Mouse (Mus musculus) layer of hippocampus, adult 8-10 months (tissue): Measurements from ENCODE around the gene Cubn. TPM values are rescaled to one million over a fixed set of nuclear protein-coding genes. Genes with fewer than 3 reads are reported as not detected.

Experiments
- DNase-seq, 2 experiments: peaks; one replicate each; pipeline ENCODE4 v3.0.0; 2022; ENCODE audit warnings: low spot score in 2 of 2
- total RNA-seq, 4 experiments: library from RNA; stranded (reverse); gene quantifications; 2 replicates each; pipeline ENCODE4 v1.2.4; 2022

The Cubn gene
- total RNA-seq: under 1 TPM; 0.14 to 0.23 (median 0.21) TPM

DNA sequence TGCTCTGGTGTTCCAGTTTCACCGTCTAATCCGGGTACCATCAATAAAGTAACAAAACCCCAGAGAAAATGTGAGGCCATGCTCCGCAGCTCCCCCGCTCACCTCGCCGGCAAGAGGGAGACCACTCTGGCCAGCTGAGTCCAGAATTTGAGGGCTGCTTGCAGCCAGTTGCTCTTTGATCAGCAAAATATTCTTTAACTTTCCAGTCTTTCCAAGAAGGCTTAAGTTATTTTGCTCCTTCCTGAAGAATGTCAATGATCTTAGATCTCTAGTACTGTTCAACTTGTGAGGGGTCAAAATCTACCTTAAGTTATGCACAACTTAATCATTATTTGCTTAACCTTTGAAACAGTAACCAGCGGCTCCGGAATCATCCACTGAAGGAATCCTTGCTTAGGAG, at the start of gene Cubn:
Gene Cubn, minus strand, starts transcription at position 80 of the 400 bp plus-strand sequence.
- DNase-seq: no peak

DNA sequence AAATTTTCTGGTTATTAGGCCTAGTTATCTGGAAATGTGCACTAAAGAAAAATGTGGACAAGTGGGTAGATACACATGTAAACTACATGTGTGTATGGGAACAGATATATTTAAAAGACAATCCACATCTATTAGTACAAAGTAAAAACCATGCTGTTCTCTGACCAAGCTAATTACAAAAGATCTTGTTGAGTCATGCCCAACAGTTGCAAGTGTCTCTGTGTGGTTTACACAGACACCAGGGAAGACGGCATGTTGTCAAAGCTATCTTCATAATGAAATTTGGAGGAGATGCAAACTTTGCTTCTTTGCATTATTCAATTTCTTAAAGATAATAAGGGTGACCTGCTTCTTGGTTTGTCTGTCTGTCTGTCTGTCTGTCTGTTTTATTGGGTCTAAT, 48.2 kb upstream of the Cubn start:
- DNase-seq: no peak

DNA sequence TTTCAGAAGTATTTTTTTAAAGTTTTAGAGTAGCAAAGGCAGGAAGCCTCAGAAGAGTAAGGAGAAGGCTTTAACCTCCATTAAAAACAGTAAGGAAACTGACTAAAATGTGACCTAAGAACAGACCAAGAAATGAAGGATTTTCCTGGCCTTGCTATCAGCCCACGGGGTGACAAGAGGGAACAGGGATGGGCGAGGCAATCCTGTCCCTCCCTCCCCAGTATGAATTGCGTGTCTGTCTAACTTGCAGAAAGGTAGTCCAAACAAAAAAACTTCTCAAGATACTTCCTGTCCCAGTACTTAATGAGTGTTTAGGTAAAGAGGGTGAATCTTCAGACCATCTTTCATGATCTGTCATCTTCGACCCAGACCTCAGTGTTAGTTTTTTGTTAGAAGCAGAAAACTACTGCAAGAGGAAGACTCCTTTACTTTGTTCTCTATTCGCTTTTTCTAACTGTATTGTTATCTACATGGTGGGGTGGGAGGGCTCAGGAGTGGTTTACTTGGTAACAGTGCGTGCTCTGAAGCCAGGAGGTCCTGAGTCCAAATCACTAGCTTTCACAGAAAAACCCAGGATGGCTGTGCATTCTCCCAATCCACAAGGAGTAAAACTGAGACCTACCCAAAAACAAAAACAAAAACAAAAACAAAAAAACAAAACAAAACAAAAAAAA, 47.2 kb upstream of the Cubn start:
- no peak for DNase-seq

DNA sequence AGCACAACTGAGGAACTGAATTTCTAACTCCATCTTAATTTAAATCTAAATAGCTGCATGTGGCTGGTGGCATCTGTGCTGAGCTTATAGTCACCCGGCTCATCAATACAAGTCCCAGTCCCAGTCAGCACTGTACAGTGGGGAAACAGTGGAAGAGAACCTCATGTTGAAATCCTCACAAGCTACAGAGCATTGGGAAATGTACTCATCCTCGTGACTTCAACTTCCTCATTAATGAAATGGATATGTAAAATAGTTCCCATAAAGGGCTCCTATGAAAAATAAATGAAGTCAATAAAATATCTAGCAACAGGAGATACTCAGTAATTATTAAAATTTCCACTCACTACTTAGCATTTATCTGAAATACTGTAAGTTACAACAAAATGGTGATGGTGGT, 46.6 kb upstream of the Cubn start:
- no peak for DNase-seq

DNA sequence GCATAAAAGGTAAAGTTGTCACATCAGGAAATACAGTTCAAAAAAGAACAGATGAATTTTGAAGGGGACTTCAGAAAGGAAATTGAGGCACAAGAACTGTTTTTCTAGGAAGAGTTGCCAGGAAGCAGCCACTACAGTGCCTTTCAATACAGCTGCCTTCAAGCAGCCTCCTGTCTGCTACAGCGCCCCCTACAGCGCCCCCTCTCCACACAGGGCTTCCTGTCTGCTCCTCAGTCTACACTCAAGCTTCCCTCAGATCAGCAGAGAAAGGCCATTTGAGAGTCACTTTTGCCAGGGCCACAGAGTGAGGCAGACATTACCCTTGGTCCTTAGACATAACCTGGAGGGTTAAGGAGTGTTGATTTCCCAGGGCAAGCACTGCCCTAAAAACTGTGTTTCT, 46.1 kb upstream of the Cubn start:
- DNase-seq: no peak

DNA sequence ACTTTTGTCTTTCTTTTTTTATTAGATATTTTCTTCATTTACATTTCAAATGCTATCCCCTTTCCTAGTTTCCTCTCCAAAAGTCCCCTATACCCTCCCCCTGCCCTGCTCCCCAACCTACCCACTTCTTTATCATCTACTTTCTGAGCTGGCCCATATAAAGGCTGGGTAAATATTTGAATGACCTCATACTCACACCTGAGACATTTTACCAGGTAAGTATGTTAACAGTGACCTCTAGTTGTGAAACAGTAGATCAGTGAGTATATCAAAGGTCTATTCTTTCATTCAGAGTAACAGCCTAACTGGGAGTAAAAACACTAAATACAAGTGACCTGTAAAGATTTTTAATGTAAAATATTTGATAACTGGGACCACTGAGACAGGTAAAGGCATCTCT, 45.1 kb upstream of the Cubn start:
- DNase-seq: no peak

DNA sequence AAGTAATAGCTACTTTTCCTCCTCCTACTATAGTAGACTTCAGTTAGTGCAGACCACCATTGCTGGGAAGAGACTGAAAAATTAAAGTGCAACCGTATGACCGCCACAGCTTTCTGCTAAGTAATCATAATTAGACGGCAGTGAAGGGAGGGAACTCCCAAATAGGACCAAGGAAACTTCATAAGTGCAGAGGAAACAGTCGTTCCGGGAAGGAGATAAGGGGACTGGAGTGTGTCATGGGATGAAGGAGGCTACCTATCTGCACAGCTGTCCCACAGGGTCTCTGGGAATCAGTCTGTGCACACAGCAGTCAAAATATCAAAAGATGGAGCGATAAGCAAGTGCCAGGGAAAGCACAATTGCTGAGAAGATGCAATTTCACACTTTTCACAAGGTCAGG, 39.0 kb upstream of the Cubn start:
- no peak for DNase-seq

DNA sequence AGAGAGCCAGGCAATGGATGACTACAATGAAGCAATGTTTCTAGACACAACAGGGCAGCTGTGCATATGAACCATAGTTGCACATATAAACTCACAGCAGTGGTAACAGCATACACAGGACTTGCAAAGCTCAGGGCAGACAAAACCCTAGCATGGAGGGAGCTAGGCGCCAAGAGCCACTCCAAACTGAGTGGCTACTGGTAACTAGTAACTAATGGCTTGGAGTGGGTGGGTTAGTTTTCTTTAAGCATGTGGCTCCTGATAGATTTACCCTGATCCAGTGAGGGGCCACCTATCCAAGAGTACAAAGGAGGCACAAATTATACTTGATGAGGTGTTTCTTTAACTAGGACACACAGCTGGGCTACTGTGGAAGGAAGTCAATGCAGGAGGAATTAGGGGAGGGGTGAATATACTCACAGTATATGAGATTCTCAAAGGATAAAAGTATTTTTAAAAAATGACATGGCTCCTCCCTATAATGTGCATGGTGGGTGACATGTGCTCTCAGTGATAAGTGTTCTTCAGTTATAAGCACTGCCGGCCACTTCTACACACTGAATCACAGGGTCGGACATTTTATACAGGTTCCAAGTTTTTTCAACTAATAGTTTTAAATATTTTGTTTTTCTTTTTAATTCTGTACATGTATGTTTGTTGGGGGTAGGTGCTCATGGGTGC, 37.8 kb upstream of the Cubn start:
- no peak for DNase-seq

DNA sequence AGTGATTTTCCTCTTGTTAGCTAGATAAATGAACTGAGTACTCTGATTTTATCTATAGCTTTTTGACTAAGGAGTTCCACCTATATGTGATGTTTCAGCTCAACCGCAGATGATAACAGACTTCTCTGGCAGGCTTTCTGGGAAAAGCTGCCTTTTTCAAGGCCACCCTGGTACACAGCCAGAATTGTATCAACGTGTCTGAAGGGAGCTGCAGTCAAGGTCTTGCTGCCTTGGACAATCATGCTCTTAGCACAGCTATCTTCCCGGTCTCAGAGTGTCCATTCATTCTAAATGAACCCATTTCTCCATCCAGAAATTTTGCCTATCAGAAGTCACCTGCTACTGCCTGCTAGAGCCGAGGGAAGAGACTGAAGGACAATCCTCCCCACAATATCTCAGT, 35.9 kb upstream of the Cubn start:
- DNase-seq: no peak

DNA sequence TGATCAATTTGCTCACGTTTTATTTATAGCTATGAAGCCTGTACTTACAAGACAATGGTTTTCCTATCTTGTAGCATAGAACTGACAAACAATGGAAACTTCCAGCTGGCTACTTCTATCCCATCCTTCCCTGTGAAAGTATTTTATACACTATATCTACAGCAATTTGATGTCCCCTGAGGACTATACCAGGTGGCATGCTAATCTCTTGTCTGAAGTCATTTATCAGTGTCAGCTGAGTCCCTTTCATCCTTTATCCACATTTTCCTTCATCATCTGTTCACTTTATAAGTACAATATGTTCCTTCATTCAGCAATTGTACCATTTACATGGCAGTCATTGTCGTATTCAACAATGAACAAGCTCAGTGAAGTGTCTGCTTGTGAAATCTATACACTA, 35.5 kb upstream of the Cubn start:
- no peak for DNase-seq

DNA sequence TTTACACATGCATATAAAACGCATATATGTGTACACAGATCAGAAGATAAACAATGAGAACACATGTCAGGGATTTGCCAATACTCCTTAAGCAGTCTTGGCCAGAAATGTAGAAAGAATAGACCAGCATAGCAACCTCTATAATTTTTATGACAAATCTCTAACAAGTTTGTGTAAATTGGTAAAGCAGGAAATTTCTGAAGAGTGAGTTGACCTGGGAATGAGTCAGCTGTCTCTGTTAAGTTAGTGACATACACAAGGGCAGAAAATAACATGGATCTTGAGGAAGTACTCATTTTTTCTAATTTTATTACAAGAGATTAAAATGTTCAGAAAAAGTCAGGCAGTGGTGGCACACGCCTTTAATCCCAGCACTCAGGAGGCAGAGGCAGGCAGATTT, 34.6 kb upstream of the Cubn start:
- DNase-seq: no peak

DNA sequence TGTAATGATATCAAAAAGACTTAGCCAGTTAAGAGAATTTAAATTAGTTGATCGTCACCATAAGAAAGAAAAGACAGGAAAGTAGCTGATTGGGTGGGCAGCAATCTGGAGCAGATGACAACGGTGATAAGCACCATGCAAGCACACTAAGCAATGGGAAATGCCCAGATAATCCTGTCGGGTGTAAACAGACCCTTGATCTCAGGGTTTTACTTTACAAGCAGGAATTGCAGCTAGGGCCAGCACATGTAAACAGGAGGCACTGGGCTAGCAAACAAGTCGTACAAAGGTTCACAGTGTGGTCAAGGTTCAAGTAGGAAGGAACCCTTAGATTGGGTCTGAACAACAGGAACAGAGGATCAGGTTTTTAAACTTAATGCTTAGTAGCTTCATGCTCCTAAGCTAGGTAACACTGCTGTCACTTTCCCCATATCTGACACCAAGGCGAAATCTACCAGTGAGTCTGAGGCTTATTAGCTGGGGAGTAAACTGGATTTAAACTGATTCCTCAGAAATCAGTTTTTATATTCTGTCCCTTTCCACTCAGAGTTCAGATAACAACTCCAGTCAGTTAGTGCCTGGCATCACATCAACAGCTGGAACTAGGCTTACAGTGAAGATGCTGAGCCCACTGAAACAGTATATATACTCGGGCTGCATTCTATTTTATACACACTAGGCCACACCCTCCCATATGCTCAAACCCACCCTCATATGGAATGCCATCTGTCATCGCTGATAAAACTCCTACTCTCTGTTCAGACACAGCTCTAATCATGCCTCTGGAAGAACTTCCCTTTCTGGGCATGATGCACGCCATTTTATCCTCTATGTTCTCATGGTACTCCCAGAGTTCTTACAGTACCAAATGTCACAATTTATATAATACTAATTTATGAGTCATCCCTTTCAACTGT, 32.2 kb upstream of the Cubn start:
- peak; percentile 55 to 67 for DNase-seq

DNA sequence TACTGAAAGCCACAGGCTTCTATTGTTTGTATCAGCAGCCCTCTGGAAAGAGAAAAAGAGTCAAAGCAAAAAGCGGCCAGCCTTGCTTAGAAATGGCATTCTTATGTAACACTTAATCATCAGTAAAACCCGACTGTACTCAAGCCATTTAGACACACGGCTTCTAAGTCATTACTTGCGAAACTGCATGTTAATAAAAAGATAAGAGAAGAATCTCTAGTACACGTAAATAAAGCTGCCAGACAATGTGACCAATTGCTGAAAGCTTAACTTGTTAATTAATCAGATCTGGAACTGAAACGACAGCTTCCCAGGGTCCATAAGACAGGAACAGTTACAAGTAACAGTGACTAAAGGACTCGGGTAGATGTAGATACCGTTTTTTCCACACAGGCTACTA, 30.5 kb upstream of the Cubn start:
- DNase-seq: no peak

DNA sequence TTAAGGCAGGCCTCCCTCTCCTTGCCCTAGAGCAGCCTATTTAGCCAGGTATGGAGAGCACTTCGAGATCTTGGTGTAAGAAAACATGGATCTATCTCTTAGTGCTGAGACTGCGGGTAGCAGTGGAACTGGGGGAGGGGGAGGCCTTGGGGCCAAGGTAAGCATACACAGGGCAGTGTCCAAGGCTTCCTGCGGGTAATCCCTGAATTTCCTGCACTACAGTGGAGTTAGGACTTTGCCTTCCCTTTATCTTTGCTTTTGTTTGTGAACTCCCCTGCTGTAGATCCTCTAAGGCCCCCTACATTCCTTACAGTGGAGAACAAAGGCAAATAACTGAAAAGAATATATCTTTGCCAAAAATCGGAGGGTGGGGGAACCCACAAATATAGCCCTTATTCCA, 23.3 kb upstream of the Cubn start:
- no peak for DNase-seq

DNA sequence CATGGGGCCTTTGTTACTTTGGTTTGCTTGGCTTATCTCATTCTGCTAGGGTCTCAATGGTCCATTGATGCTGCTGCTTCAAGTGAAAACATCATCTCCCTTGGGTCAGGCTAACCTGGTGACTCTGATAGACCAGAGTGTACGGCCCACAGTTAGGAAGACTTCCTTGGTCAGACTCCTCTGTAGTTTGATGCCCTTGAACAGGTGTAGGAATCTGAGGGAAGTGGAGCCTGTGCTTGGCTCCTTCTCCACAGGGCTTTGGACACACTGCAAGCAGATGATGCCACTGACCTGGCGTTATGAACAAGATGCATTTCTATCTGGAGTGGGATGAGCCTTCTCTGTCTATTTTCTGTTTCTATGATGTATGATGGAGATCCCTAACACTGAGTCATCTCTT, 11.1 kb upstream of the Cubn start:
- DNase-seq: no peak

DNA sequence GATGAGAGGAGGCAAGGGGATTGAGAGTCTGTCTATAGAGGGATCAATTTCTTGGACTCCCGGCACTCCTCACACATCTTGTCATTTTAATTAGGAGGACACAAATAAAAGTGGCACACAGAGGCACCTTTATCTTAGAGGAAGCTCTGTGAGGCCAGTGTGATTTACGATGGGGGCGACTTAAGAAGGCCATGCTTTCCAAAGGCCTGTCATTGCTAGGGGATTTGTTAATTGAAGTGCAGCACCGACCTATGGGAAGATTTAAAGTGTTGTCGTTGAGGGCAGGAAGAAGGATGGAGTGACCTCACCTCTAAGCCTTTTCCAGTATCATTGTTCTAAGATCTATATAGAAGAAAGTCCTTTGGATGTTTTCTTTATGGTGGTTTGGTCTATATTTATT, 9.9 kb upstream of the Cubn start:
- DNase-seq: no peak

DNA sequence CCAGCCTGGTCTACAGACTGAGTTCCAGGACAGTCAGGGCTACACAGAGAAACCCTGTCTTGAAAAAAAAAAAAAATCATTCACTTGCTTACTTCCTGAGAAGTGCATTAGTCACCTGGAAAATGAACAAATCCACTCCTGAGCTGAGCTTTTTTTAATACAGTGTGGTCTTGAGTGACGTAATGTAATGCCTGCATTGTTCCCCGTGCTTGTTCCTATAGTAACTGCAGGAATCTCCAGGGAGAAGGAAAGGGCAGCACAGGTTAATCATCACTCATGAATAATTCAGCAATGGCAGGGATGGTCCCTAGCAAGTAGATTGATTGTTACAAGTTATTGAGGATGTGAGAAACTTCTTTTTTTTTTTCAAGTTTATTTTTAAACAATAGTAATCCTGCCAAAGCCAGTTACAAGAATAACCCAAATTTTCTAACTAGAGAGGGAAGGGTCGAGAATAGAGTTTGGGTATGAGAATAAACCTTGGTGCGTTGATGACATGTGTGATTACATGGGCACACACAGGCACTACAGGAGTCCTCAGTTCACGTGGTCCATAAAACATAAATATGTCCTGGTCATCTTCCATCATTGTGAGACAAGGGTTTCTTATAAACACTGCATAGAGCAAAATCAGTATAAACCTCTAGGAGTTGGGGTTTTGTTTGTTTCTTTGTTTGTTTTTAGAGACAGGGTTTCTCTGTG, 8.8 kb upstream of the Cubn start:
- no peak for DNase-seq

DNA sequence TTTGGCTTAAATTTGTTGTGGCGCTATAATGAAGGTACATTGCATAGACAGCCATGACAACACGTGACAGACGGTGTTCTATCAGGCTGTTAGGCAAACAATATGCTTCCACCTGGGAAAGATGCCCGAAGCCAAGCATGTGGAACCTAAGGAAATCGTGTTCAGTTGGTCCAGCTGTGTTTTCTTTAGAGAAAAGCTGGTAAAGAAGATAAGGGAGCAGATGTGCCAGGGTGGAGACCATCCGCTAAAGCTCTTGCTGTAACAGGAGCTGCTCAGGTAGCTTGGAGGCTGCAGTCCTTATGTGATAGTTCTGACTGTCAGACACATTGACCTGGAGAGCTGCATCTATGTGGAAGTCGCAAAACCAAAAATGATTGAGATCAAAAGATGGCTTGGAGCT, 7.6 kb upstream of the Cubn start:
- DNase-seq: no peak

DNA sequence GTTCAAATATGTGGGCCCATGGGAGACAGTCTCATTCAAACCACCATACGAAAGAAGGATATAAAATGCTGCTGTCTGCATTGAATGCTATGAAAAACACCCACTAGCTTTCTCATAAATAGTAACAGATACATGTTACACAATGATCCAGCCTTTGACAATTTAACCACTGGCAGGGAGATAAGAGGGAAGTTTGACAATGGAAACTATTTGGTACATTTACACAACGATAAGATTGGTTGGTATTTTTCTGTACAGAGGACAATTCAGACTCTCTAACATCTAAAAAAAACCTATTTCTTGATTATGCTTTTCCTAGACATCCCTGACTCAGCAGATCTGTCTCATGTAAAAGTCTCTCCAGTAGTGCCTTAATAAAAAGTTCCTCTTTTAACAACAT, 4.5 kb upstream of the Cubn start:
- no peak for DNase-seq

DNA sequence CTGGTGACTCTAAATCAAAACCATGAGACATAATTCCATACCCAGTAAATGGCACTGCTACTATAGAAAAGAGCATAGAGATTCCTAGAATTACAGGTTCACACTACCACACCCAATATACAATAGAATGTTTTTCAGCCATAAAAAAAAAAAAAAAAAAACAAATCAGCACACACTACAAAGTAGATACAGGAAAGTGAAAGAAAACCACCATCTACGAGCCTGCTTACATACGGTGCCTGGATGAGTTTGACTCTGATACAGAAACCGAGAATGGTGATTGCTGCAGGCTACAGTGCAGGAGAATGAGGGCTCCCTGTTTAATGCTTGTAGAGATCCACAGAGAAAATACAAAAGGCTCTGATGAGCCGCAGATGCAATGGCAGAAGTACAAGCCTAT, 1.3 kb upstream of the Cubn start:
- no peak for DNase-seq

DNA sequence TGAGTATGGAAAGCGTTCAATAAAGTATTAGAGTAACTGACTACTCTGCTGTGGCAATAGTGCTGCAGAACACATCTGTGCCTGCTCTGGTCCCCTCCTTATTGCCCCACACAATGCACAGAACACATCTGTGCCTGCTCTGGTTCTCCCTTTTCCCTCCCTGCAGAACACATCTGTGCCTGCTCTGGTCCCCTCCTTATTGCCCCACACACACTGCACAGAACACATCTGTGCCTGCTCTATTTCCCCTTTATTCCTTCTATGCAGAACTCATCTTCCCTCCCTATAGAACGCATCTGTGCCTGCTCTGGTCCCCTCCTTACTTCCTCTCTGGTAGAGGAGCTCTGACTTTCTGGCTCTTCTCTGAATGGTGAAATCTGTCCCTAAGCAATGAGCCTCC, 1.1 kb downstream of the Cubn start:
- no peak for DNase-seq

DNA sequence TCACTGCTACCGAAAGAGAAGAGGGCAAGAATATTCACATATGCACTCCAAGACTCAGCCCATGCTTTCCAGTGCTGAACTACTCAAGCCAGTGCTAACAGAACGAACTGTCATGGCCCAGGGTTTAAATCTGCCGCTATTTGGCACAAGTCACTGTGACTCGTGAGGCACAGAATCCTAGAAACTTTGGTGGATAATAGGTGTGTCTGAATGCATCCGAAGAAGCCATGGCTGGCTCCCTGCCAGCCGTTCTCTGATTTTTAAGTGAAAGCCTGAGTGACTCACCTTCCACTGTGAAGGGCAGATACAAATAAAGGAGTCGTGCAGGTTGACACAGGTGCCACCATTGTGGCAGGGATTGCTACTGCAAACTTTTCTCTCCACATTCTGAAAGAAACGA, 5.1 kb downstream of the Cubn start:
- no peak for DNase-seq
